8 mouse cellular contexts compared by ENCODE assay signal in genomic region chr9:27106081-27106480, GRCm38 (mm10). TPM values are rescaled to one million over a fixed set of nuclear protein-coding genes. Genes with fewer than 3 reads are reported as not detected.
A peak's percentile ranks its signal among the peaks of the same experiment; 100 is the strongest.
DNase-seq lines count a peak whose midpoint lies in the region; ATAC-seq and TF ChIP-seq lines count a peak whose summit lies in the region.

No protein-coding gene starts in this region.

- peaks cover 63% of the 10 kb centered on the region for H3K36me3 ChIP-seq in forebrain, embryonic 10.5 days (replicated peaks)
- peaks cover 11% of the 10 kb centered on the region; the same call in 1 of the 2 replicates for H3K36me3 ChIP-seq in forebrain, embryonic 16.5 days (ENCODE audit: control insufficient read depth, insufficient read depth)
- peaks cover 11% of the 10 kb centered on the region for H3K36me3 ChIP-seq in hindbrain, embryonic 16.5 days (ENCODE audit: control insufficient read depth, insufficient read depth, low read length)
- H3K36me3 ChIP-seq in stomach, postnatal 0 days (ENCODE audit: control insufficient read depth, insufficient read depth, low read length), result peaks cover 2% of the 10 kb centered on the region

- DNase-seq in forebrain, embryonic 10.5 days (ENCODE audit: extremely low spot score, low spot score), result peak; percentile 40
- DNase-seq in urinary bladder, postnatal 14 days (ENCODE audit: low spot score), result peak; percentile 33
- DNase-seq in urinary bladder, postnatal 4 days (ENCODE audit: low spot score in 2 of 2), result no peak
- peak; percentile 71 for DNase-seq in embryo, embryonic 10.5 days (ENCODE audit: low spot score)
- peak; percentile 57 for DNase-seq in lung, postnatal 36 days
- no peak for DNase-seq in stomach, postnatal 0 days (ENCODE audit: low spot score)

- no peak for TF ChIP-seq EP300 in stomach, postnatal 0 days (optimal IDR thresholded peaks at IDR 0.05)

- H3K9ac ChIP-seq in forebrain, embryonic 16.5 days (replicated peaks; ENCODE audit: low read depth, low read length), result no peak overlapping the region
- no peak overlapping the region for H3K9ac ChIP-seq in hindbrain, embryonic 16.5 days (ENCODE audit: low read depth, low read length)
- no peak overlapping the region for H3K9ac ChIP-seq in stomach, postnatal 0 days (ENCODE audit: low read length)

- peaks cover 10% of the 10 kb centered on the region for H3K4me1 ChIP-seq in forebrain, embryonic 10.5 days
- H3K4me1 ChIP-seq in forebrain, embryonic 16.5 days (replicated peaks; ENCODE audit: control insufficient read depth, insufficient read depth, low read length), result peaks cover 20% of the 10 kb centered on the region
- H3K4me1 ChIP-seq in hindbrain, embryonic 16.5 days (ENCODE audit: control insufficient read depth, insufficient read depth, low read depth, low read length), result peaks cover 11% of the 10 kb centered on the region
- H3K4me1 ChIP-seq in stomach, postnatal 0 days (replicated peaks; ENCODE audit: control insufficient read depth, insufficient read depth), result no peaks in the 10 kb centered on the region

- no peaks in the 10 kb centered on the region for H3K9me3 ChIP-seq in forebrain, embryonic 10.5 days
- no peaks in the 10 kb centered on the region for H3K9me3 ChIP-seq in forebrain, embryonic 16.5 days (ENCODE audit: control insufficient read depth, low read length)
- no peaks in the 10 kb centered on the region for H3K9me3 ChIP-seq in hindbrain, embryonic 16.5 days (ENCODE audit: control insufficient read depth, low read length)
- no peaks in the 10 kb centered on the region for H3K9me3 ChIP-seq in stomach, postnatal 0 days (ENCODE audit: control insufficient read depth, low read length)

- ATAC-seq in forebrain, embryonic 16.5 days, result no peak; the same call in 1 of the 2 replicates
- ATAC-seq in hindbrain, embryonic 16.5 days, result peak; percentile 35
- no peak for ATAC-seq in stomach, postnatal 0 days (ENCODE audit: low FRiP score, low TSS enrichment)

- no peaks in the 10 kb centered on the region for H3K27me3 ChIP-seq in forebrain, embryonic 10.5 days (ENCODE audit: poor library complexity, severe bottlenecking)
- H3K27me3 ChIP-seq in forebrain, embryonic 16.5 days (replicated peaks; ENCODE audit: control insufficient read depth, insufficient read depth, low read length), result no peaks in the 10 kb centered on the region
- H3K27me3 ChIP-seq in hindbrain, embryonic 16.5 days (replicated peaks; ENCODE audit: control insufficient read depth, insufficient read depth, low read length), result no peaks in the 10 kb centered on the region
- H3K27me3 ChIP-seq in stomach, postnatal 0 days (ENCODE audit: control insufficient read depth, insufficient read depth, low read length), result no peaks in the 10 kb centered on the region

- WGBS in forebrain, embryonic 10.5 days, result 92% methylated on average over 1 of the region's 1 CpGs
- WGBS in forebrain, embryonic 16.5 days, result 21% methylated on average over 1 of the region's 1 CpGs
- WGBS in hindbrain, embryonic 16.5 days, result 18% methylated on average over 1 of the region's 1 CpGs
- 36% methylated on average over 1 of the region's 1 CpGs for WGBS in stomach, postnatal 0 days

- no peak overlapping the region for H3K4me2 ChIP-seq in forebrain, embryonic 16.5 days (ENCODE audit: low read length)
- H3K4me2 ChIP-seq in hindbrain, embryonic 16.5 days (ENCODE audit: low read length), result no peak overlapping the region
- H3K4me2 ChIP-seq in stomach, postnatal 0 days (replicated peaks; ENCODE audit: low read depth), result no peak overlapping the region

- peak; percentile 83 for TF ChIP-seq CTCF in stomach, postnatal 0 days (IDR thresholded peaks at IDR 0.05; ENCODE audit: low read depth)

- no peak overlapping the region for H3K4me3 ChIP-seq in forebrain, embryonic 10.5 days
- H3K4me3 ChIP-seq in forebrain, embryonic 16.5 days (replicated peaks; ENCODE audit: low read length), result no peak overlapping the region
- no peak overlapping the region for H3K4me3 ChIP-seq in hindbrain, embryonic 16.5 days (ENCODE audit: low read length)
- H3K4me3 ChIP-seq in stomach, postnatal 0 days (ENCODE audit: low read depth, low read length), result no peak overlapping the region

- H3K27ac ChIP-seq in forebrain, embryonic 10.5 days, result no peak overlapping the region
- H3K27ac ChIP-seq in forebrain, embryonic 16.5 days (ENCODE audit: low read length), result no peak overlapping the region
- H3K27ac ChIP-seq in hindbrain, embryonic 16.5 days (ENCODE audit: low read depth, low read length), result no peak overlapping the region
- no peak overlapping the region for H3K27ac ChIP-seq in stomach, postnatal 0 days (replicated peaks)

RNA-seq across cellular contexts. Expression of gene Jam3, which starts 49.1 kb away (rescaled TPM):
- 146 and 150 TPM in 2 replicates for polyA plus RNA-seq in forebrain, embryonic 10.5 days (2016; fragmentation: Nextera tagmentation; extraction: Ambion mirVana)
- 60.2 and 62.2 TPM in 2 replicates for polyA plus RNA-seq in forebrain, embryonic 16.5 days (2015; fragmentation: Nextera tagmentation; extraction: Ambion mirVana)
- polyA plus RNA-seq in hindbrain, embryonic 16.5 days (2015; fragmentation: Nextera tagmentation; extraction: Ambion mirVana), result 43.0 and 49.9 TPM in 2 replicates
- 28.8 and 30.8 TPM in 2 replicates for polyA plus RNA-seq in stomach, postnatal 0 days (2015; fragmentation: Nextera tagmentation; extraction: Ambion mirVana)

Comparison
In these comparisons a context has a peak if more than half of its experiments do, and no peak if none do; other contexts are left out.
1. DNase-seq: peak in forebrain, embryonic 10.5 days (single experiment), urinary bladder, postnatal 14 days (single experiment), embryo, embryonic 10.5 days (single experiment) and lung, postnatal 36 days (single experiment); none in urinary bladder, postnatal 4 days (0 of 2) and stomach, postnatal 0 days (single experiment).